30 mouse cellular contexts compared by ENCODE assay signal in genomic region chr2:141228809-141229208, GRCm38 (mm10).
DNase-seq lines count a peak whose midpoint lies in the region; ATAC-seq and TF ChIP-seq lines count a peak whose summit lies in the region.
"Had no signal": no experiment of that assay in that cellular context is flagged by ENCODE, and none has a peak within 500 bp of the region (broad histone marks: within the 10 kb centered on the region; RNA-seq: fewer than 3 reads in every experiment).

No protein-coding gene starts in this region.

- no peak overlapping the region for H3K27ac ChIP-seq in midbrain, embryonic 11.5 days (ENCODE audit: low read depth, low read length)
- no peak overlapping the region for H3K27ac ChIP-seq in midbrain, postnatal 0 days (ENCODE audit: low read depth, low read length)
- H3K27ac ChIP-seq: embryonic facial prominence, embryonic 13.5 days; embryonic facial prominence, embryonic 15.5 days; forebrain, embryonic 10.5 days; forebrain, embryonic 12.5 days had no signal

- H3K9me3 ChIP-seq in midbrain, embryonic 11.5 days (ENCODE audit: control insufficient read depth, low read length), result no peaks in the 10 kb centered on the region
- no peaks in the 10 kb centered on the region for H3K9me3 ChIP-seq in midbrain, postnatal 0 days (ENCODE audit: low read length)
- H3K9me3 ChIP-seq: embryonic facial prominence, embryonic 13.5 days; embryonic facial prominence, embryonic 15.5 days; forebrain, embryonic 10.5 days; forebrain, embryonic 12.5 days had no signal

- no peak overlapping the region for H3K4me2 ChIP-seq in midbrain, embryonic 11.5 days
- no peak overlapping the region for H3K4me2 ChIP-seq in midbrain, postnatal 0 days (ENCODE audit: low read depth, low read length, poor library complexity, severe bottlenecking)
- H3K4me2 ChIP-seq: embryonic facial prominence, embryonic 13.5 days; embryonic facial prominence, embryonic 15.5 days; forebrain, embryonic 12.5 days had no signal

- H3K36me3 ChIP-seq in midbrain, embryonic 11.5 days (ENCODE audit: control insufficient read depth, insufficient read depth, low read length), result no peaks in the 10 kb centered on the region
- no peaks in the 10 kb centered on the region for H3K36me3 ChIP-seq in midbrain, postnatal 0 days (ENCODE audit: insufficient read depth, low read length)
- H3K36me3 ChIP-seq: embryonic facial prominence, embryonic 13.5 days; embryonic facial prominence, embryonic 15.5 days; forebrain, embryonic 10.5 days; forebrain, embryonic 12.5 days; G1E had no signal

- ATAC-seq in frontal cortex, adult (ENCODE audit: low TSS enrichment), result peak; percentile 50
- ATAC-seq in midbrain, embryonic 11.5 days (ENCODE audit: low FRiP score), result no peak
- ATAC-seq in midbrain, postnatal 0 days (ENCODE audit: low FRiP score), result no peak
- ATAC-seq: activated CD4-positive, CD25-positive, alpha-beta regulatory T cell, adult 4 months; CD4-positive, CD25-positive, alpha-beta regulatory T cell, adult 4 months; forebrain, embryonic 14.5 days; Patski had no signal

- H3K27me3 ChIP-seq in midbrain, embryonic 11.5 days (ENCODE audit: control insufficient read depth, insufficient read depth, low read length), result no peaks in the 10 kb centered on the region
- no peaks in the 10 kb centered on the region for H3K27me3 ChIP-seq in midbrain, postnatal 0 days (ENCODE audit: insufficient read depth, low read length)
- H3K27me3 ChIP-seq: CH12.LX; embryonic facial prominence, embryonic 13.5 days; embryonic facial prominence, embryonic 15.5 days; forebrain, embryonic 12.5 days; Patski had no signal

- H3K4me1 ChIP-seq in midbrain, embryonic 11.5 days (ENCODE audit: control insufficient read depth, insufficient read depth, low read length), result no peaks in the 10 kb centered on the region
- H3K4me1 ChIP-seq in midbrain, postnatal 0 days (ENCODE audit: insufficient read depth, low read length), result no peaks in the 10 kb centered on the region

- DNase-seq in frontal cortex, postnatal 25 days (ENCODE audit: low spot score in 2 of 2), result no peak
- peak; percentile 57 for DNase-seq in midbrain, embryonic 11.5 days (ENCODE audit: low spot score, missing footprints)
- no peak for DNase-seq in midbrain, postnatal 0 days (ENCODE audit: low spot score)
- peak; percentile 10 to 16 for DNase-seq in right cerebral cortex, adult 2 months (ENCODE audit: low spot score in 2 of 2)
- no peak for DNase-seq in right cerebral cortex, postnatal 4 days
- DNase-seq in telencephalon, adult 2 months (ENCODE audit: low read depth, low spot score), result peak; percentile 58
- DNase-seq in ovary, postnatal 36 days (ENCODE audit: low spot score), result no peak
- DNase-seq: adrenal gland, adult 8-10 months; adrenal gland, postnatal 14 days; adrenal gland, postnatal 36 days; B cell, adult 2 months; cerebellum, adult 11 months; cerebellum, adult 18-20 months; cerebellum, adult 8-10 months; cerebellum, adult 9-11 months; cerebellum, postnatal 14 days; cerebellum, postnatal 36 days; embryo, embryonic 11 days had no signal

- H3K9ac ChIP-seq in midbrain, embryonic 11.5 days (ENCODE audit: low read length), result no peak overlapping the region
- H3K9ac ChIP-seq in midbrain, postnatal 0 days (replicated peaks; ENCODE audit: low read length, poor library complexity, severe bottlenecking), result no peak overlapping the region
- H3K9ac ChIP-seq: embryonic facial prominence, embryonic 13.5 days; embryonic facial prominence, embryonic 15.5 days; forebrain, embryonic 12.5 days had no signal

- WGBS in midbrain, embryonic 11.5 days, result 96% methylated on average over 1 of the region's 1 CpGs
- 68% methylated on average over 1 of the region's 1 CpGs for WGBS in midbrain, postnatal 0 days

- TF ChIP-seq CTCF in midbrain, postnatal 0 days (IDR thresholded peaks at IDR 0.05), result no peak

- H3K4me3 ChIP-seq in midbrain, embryonic 11.5 days (ENCODE audit: low read depth, low read length), result no peak overlapping the region
- H3K4me3 ChIP-seq in midbrain, postnatal 0 days (ENCODE audit: low read depth, low read length), result no peak overlapping the region
- H3K4me3 ChIP-seq: embryonic facial prominence, embryonic 13.5 days; embryonic facial prominence, embryonic 15.5 days; erythroblast, embryonic 14.5 days; forebrain, embryonic 10.5 days; forebrain, embryonic 12.5 days had no signal

Comparison
In these comparisons a context has a peak if more than half of its experiments do, and no peak if none do; other contexts are left out.
1. DNase-seq: peak in midbrain, embryonic 11.5 days (single experiment), right cerebral cortex, adult 2 months (2 of 2) and telencephalon, adult 2 months (single experiment); none in frontal cortex, postnatal 25 days (0 of 2), midbrain, postnatal 0 days (single experiment), right cerebral cortex, postnatal 4 days (single experiment) and ovary, postnatal 36 days (single experiment).